Mouse (Mus musculus): ENCODE measurements around the gene Elavl3.

Gene Elavl3

GRCm38 (mm10) chr9:22057031-22057517 lies 5.3 kb upstream of the Elavl3 start:
- no peak for DNase-seq

GRCm38 (mm10) chr9:22056303-22056910 lies 4.6 kb upstream of the Elavl3 start:
- DNase-seq = no peak

GRCm38 (mm10) chr9:22055713-22056112 lies 3.9 kb upstream of the Elavl3 start:
- peak in 1 of 2 experiments; percentile 29 for DNase-seq

GRCm38 (mm10) chr9:22054411-22055076 lies 2.7 kb upstream of the Elavl3 start:
- peak; percentile 81 to 84 for DNase-seq

- no peak for DNase-seq
Measured at GRCm38 (mm10) chr9:22053657-22054056, 1.8 kb upstream of the Elavl3 start.

GRCm38 (mm10) chr9:22051161-22051957 lies 464 bp downstream of the Elavl3 start:
- DNase-seq = peak; percentile 53 to 62

GRCm38 (mm10) chr9:22050351-22050889 lies 1.4 kb downstream of the Elavl3 start:
- DNase-seq = peak; percentile 77 to 86

GRCm38 (mm10) chr9:22049721-22050270 lies 2.0 kb downstream of the Elavl3 start:
- DNase-seq = peak; percentile 35 to 39

- DNase-seq = peak; percentile 25 to 30
Measured at GRCm38 (mm10) chr9:22049315-22049714, 2.5 kb downstream of the Elavl3 start.

GRCm38 (mm10) chr9:22047329-22047728 lies 4.5 kb downstream of the Elavl3 start:
- peak; percentile 46 to 49 for DNase-seq

- no peak for DNase-seq
Measured at GRCm38 (mm10) chr9:22041832-22042231, 10.0 kb downstream of the Elavl3 start.

- no peak for DNase-seq
Measured at GRCm38 (mm10) chr9:22037826-22038225, 14.0 kb downstream of the Elavl3 start.

GRCm38 (mm10) chr9:22035300-22036044 lies 16.4 kb downstream of the Elavl3 start:
- DNase-seq = peak; percentile 37 to 39

- DNase-seq = no peak
Measured at GRCm38 (mm10) chr9:22030386-22030785, 21.4 kb downstream of the Elavl3 start.

GRCm38 (mm10) chr9:22028467-22028866 lies 23.4 kb downstream of the Elavl3 start:
- DNase-seq = no peak

GRCm38 (mm10) chr9:22024592-22024991 lies 27.2 kb downstream of the Elavl3 start:
- DNase-seq = peak in 1 of 2 experiments; percentile 35

GRCm38 (mm10) chr9:22017208-22017825 lies 34.5 kb downstream of the Elavl3 start:
- DNase-seq = peak; percentile 60 to 63

GRCm38 (mm10) chr9:22016245-22016644 lies 35.6 kb downstream of the Elavl3 start:
- DNase-seq = no peak

GRCm38 (mm10) chr9:22012731-22013130 lies 39.1 kb downstream of the Elavl3 start:
- DNase-seq = no peak

- no peak for DNase-seq
Measured at GRCm38 (mm10) chr9:22011055-22011454, 40.8 kb downstream of the Elavl3 start.

GRCm38 (mm10) chr9:22004546-22004945 lies 47.3 kb downstream of the Elavl3 start:
- DNase-seq = no peak

GRCm38 (mm10) chr9:22003163-22003554 lies 48.7 kb downstream of the Elavl3 start:
- DNase-seq = no peak

Measured in cerebellum, postnatal 36 days (tissue).